Mouse (Mus musculus) Muller cell, postnatal 12 days (primary cell): ENCODE results near the gene Zfp385a.

Experiments used
- DNase-seq: peaks from one replicate; pipeline ENCODE4 v3.0.0-alpha.2; 2015; ENCODE audit errors: inconsistent ontology term

The Zfp385a gene

GRCm38 (mm10) chr15:103339961-103340337 is at the start of gene Zfp385a:
Gene Zfp385a, minus strand, starts transcription at chr15:103340093.
- peak; percentile 73 for DNase-seq

DNA sequence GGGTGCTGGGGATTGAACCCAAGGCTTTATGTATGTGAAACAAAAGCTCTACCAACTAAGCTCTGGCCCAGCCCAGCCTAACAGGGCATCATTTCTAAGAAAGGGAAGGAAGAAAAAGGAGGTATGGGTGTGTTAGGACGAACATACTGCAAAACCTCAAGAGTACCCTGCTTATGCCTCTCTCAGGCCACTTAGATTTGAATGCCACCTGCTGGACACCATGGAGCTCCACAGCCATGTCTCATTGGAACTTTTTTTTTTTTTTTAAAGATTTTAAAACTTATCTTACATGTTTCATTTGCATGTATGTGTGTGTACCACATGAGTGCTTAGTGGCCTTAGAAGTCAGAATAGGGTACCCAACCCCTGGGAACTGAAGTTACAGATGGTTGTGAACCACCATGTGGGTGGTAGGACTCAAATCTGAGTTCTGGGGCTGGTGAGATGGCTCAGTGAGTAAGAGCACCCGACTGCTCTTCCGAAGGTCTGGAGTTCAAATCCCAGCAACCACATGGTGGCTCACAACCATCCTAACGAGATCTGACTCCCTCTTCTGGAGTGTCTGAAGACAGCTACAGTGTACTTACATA is 48.8 kb upstream of the Zfp385a start:
- DNase-seq = no peak

DNA sequence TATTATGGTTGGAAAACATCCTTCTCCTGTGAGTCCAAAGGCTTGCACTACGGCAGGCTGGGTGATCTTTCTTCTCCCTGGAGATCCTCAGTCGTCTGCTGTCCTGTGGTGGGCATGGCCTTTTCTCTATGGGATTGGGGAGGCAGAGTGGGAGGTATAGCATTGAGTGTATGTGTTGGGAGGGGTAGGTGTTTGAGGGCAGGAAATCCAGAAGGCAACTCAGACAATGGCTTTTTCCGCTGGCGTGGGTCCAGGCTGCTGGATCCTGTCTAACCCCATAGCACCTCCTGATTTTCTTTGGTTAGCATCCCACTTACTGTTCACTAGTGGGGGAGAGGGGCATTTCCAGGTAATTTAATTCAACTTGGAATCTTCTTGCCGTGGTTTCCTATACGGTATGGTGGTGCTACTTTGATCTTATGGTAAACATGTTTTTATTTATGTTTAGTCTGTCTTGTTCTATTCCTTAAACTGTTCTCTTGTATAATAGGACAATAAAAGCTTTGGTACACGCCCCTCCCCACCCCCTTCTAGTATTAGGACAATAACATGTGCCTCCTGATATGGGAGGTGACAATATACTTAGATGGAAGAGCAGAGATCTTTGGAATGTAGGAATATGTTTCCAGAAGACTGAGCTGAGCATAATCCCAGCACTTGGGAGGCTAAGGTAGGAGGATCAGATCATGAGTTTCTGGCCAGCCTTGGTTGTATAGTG is 44.0 kb upstream of the Zfp385a start:
- DNase-seq = no peak

DNA sequence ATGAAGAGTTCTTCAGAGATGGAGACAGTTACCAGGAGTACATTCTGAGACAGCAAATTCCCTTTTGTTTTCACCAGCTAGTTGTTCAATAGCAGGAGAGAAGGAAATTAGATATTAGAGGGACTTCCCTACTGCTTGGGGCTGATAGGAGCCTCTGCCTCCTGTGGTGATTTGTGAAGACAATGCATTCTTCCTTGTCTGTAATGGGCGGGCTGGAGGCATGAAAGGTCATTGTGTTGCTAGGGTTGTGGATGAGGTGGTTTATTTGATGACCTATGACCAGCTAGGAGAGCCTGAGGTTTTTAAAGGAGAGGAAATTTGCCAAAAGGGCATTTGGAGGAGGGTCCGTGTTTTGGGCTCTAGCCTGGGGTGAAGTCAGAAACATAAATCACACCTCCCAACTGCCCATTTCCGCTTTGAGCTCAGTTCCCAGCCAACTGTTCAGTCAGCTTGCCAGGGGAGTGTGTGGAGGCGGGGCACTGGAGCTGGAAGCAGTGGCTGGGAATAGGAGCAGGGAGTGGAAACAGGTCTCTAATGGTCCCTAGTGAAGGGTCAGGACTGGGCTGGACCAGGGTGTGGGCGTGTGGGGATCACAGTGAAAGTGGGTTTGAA is 43.0 kb upstream of the Zfp385a start:
- DNase-seq = peak; percentile 52

DNA sequence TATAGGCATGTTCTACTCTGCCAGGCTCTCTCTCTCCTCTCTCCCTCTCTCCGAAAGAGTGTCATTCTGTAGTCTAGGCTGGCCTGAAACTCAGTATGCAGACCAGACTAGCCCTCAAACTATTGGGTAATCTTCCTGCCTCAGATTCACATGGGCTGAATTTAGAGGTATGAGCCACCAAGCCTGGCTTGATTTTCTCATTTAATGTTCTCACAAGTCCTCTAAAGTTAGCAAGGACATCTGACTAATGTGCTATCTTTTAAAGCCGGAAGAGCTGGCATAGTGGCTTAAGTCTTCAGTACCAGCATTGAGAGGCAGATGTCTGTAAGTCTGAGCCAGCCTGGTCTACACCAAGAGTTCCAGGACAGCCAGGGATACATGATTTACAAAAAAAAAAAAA is 42.2 kb upstream of the Zfp385a start:
- no peak for DNase-seq

GRCm38 (mm10) chr15:103378665-103379356 is 38.9 kb upstream of the Zfp385a start:
- DNase-seq = no peak

DNA sequence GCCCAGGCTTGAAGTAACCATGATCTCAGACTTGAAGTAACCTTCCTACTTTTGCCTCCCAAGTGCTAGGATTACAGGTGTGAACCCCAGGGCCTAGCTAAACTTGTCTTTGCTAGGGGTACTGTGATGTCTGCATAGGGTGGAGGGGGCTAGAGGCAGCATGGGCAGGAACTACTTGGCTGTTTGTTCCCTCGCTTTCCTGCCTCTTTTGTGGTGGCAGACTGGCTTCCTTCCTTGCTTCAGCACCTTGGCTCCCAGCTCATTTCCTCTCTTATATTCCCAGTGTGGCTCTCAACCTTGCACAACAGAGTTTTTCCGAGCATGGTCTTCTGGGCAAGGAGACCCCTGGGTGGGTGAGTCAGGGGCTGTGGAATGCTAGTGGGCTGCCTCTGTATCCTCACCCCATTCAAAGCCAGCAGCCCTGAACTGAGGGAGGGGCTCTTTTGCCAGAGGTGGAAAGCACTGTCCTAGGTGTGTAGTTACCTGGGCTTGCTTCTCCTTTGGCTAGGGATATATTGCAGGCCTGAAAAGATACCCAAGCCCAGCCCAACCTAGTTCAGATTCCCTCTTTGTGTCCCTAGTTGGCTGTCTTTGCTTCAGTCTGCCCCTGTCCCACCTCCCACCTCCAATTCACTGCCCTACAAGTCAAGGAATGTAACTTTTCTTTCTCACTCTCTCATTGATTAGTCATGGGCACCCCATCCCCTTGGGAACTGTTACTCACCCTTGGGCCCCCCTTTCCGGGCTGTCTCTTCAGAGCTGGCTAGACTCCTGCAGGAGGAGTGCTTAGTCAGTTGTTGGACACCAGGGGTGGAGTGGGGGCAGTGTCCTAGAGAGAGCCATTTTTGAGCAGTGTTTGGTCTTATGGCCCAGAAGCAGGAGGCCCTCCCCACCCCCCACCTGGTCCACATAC is 38.1 kb upstream of the Zfp385a start:
- peak; percentile 82 for DNase-seq

- DNase-seq = no peak
These were observed 37.0 kb upstream of the Zfp385a start for GRCm38 (mm10) chr15:103376837-103377269.

DNA sequence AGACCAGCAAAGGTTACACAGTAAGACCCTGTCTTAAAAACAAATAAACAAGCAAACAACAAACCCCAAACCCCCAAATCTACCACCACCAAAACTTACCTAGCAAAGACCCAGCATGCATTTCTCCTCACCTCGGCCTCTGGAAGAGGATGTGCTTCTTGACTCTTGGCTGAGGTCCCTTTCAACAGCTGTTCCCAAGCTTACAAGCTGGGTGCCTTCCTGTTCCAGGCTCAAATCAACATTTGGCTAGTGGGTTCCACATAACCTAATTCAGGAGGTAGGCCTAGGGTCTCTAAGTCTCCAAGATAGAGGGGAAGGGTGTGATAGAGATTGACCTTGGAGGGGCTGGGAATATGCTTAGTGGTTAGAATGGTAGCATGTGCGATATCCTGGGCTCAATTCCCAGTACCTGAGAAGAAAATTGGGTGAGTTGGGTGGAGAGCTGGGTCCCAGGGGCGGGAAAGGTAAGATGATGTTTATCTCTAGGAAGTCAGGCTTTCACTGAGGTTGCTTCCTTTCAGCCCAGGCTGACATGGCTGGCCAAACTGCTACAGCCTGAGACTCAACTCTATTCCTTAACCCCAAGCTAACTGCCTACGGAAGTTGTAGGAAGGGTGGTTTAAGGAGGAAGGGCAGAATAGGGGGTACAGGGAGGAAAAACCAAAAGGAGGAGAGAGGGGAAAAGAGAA is 35.4 kb upstream of the Zfp385a start:
- no peak for DNase-seq

GRCm38 (mm10) chr15:103372461-103372860 is 32.6 kb upstream of the Zfp385a start:
- no peak for DNase-seq

DNA sequence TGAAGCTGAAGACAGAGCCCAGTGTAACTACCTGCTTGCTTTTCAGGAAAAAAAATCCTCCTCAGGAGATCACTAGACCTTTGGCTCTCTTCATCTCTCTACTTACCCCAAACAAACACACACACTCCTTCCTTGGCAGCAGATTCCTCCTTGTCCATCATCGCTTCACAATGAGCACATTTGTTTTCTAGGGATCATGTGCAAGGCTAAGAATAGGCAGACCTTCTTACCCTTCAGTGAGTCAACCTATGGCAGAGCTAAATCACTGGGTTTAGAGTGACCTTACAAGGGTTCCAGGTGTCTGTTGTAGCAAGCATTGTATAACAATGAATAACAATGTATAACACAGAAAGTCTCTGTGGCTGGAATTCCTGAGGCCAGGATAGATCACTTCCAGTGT is 31.8 kb upstream of the Zfp385a start:
- DNase-seq = no peak

DNA sequence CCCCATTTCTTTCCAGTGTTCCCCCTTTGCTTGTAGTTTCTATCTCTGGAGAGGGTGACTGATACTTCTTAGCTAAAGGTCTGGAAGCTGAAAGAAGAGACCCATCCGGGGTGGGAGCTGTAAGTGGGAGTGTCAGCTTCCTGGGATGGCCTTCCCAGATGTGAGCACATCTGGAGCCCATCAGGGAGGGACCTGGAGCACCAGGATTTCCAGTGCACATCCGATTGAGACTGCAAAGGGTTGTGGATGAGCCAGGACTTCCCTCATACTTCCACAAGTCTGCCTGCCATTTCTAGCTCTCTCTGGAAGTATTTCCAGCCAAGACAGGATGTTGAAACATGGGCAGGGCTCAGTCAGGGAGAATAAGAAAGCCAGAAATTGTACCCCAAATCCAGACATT is 31.3 kb upstream of the Zfp385a start:
- DNase-seq = no peak

GRCm38 (mm10) chr15:103370462-103370861 is 30.6 kb upstream of the Zfp385a start:
- DNase-seq = no peak

GRCm38 (mm10) chr15:103369123-103369522 is 29.2 kb upstream of the Zfp385a start:
- DNase-seq = no peak

DNA sequence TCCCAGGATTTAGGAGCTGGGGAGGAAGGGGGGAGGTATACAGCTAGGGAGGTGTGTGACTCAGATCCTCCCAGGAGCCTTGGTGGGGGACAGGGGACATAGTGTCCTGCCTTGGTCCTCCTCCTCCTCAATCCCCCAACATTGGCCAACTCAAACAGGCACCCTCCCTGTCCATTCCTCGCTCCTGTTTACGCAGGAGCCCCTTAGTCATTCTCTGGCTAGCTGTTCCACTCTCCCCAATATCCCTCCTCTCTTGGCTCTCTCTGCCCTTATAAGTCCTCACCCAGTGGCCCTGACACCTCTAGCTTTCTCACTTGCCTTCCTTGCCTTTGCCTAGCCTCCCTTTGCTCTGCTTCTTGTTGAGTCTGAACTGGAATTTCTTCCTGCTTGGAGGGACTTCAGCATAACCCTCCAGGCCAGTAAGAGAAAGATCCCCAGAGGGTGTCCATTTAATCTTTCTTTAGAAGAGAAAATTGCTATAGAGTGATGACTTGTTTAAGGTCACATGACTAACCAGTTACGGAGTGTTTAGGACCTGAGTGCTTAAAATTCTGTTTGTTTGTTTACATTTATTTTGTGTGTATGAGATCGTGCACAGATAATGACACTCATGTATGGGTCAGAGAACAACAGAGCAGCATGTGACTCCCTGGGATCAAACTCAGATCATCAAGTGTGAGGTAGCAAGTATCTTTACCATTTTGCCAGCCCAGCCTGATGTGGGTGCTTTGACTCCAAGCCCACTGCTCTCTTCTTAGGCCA is 28.5 kb upstream of the Zfp385a start:
- DNase-seq = no peak

DNA sequence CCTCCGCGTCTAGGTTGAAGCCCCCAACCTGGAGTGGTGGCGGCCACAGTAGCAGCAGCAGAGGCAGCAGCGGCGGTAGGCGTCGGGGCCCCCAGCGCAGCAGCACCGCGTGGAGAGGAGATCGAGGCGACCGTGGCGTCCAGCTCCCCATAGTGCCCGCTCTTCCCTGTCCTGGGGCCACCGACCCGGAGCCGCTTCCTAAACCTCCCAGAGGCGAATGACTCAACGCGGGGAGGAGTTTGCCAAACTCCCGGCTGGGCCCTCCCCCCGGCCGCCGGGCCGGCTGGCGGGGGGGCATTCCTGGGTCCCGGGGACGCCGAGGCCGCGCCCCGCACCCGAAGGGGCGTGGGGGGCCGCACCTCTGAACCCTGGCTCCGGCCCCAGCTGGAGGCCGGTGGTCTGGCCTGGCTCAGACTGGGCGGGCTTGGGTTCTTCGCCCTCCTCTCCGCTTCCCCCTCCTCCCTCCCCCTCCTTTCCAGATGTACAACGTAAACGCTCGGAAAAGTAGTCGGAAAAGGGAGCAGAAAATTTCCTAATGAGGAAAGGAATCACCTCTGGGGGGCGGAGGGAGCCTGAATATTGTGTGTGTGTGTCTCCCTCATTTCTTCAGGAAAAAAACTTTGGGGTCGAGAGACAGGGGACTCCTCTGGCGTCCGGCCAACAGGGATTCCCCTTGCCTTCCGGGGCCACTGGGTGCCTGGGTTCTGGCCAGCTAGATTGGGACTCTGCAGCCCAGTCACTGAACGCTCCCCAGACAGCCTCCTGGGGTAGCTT is 26.7 kb upstream of the Zfp385a start, which contains the start of gene Itga5:
Gene Itga5, minus strand, starts transcription at position 388 of the 774 bp plus-strand sequence.
- peak; percentile 90 for DNase-seq

DNA sequence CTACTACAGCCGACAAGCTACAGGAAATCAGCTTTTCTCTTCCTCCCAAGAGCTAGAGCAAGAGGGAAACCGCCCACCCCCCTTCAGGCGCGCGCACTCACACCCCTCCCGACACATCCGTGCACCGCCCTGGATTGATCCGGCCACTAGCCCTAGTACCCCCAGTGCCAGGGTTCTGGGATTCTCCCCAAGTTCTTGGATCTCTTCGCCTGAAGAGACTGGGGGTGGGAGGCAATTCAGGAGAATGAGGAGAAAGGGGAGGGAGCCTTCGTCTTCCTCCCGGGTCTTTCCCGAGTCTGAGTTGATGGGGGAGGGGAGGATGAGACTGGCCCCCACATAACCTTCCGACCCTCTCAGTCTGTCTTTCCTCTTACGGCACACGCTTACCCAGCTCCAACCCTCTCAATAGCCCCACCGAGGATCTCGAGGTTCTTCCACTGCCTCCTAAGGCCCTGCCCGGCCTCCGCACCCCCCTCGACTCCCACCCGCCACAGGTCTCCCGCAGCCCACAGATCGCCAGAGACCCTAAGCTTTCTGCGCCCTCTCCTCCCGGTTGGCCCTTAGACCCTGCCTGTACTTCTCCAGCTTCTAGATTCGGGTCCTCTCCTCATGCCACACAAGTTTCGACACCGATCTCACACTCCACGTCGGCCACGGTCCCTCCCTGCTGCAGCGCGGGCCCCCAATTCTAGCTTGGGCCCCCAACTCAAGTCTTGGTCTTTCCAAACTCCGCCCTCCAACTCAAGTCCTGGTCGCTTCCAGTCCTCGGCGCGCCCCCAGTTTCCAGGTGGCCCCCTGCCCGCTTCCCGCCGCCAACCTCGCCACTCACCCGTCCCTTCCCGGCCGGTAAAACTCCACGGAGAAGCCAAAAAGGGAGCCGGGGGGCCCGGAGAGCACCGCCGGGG is 25.8 kb upstream of the Zfp385a start:
- no peak for DNase-seq

- no peak for DNase-seq
These were observed 24.9 kb upstream of the Zfp385a start for GRCm38 (mm10) chr15:103364761-103365160.
